Mouse (Mus musculus) embryonic fibroblast, embryonic 13.5 days (primary cell): ENCODE data around the gene H2-Ab1. TPM values are rescaled to one million over a fixed set of nuclear protein-coding genes. Genes with fewer than 3 reads are reported as not detected.

ENCODE experiments used
- H3K27ac ChIP-seq: 2 replicates; pipeline ENCODE4 v1.5.1; 2012; ENCODE audit warnings: low read length, control low read depth, inconsistent platforms; ENCODE audit not compliant: insufficient read depth
- H3K4me1 ChIP-seq: 2 replicates; pipeline ENCODE4 v1.6.1; 2011; ENCODE audit warnings: low read length; ENCODE audit not compliant: control insufficient read depth, insufficient read depth
- H3K4me3 ChIP-seq: 2 replicates; pipeline ENCODE4 v1.5.1; 2011; ENCODE audit warnings: mild to moderate bottlenecking, control low read depth, low read length; ENCODE audit not compliant: insufficient read depth
- CTCF ChIP-seq: IDR thresholded peaks from 2 replicates; pipeline ENCODE4 v1.5.1; 2011; ENCODE audit warnings: mild to moderate bottlenecking, control low read depth, low read length, moderate library complexity, borderline replicate concordance; ENCODE audit not compliant: insufficient read depth
- POLR2A ChIP-seq: IDR thresholded peaks from 2 replicates; pipeline ENCODE4 v1.6.1; 2011; ENCODE audit warnings: low read depth, mild to moderate bottlenecking, control low read depth, low read length, moderate library complexity
- polyA plus RNA-seq: library from polyadenylated mRNA; stranded (reverse); fragments of >200 nt; gene quantifications from 2 replicates; pipeline ENCODE4 v1.2.4, GENCODE M21; 2011; ENCODE audit warnings: low read depth; ENCODE audit not compliant: missing spikeins, insufficient read length

Gene H2-Ab1
- polyA plus RNA-seq, 1 experiment: not detected

GRCm38 (mm10) chr17:34238706-34239105, 18.8 kb upstream of the H2-Ab1 start, which contains the start of gene H2-Ob:
Gene H2-Ob, plus strand, starts transcription at chr17:34238903.
- H3K4me1 ChIP-seq: no peaks in the 10 kb centered on the region
- H3K4me3 ChIP-seq: no peak within 1 kb of the TSS
- TF ChIP-seq CTCF (no peak), POLR2A (no peak)
- H3K27ac ChIP-seq: no peak within 1 kb of the TSS

- H3K4me3 ChIP-seq: no peak overlapping the region
- no peaks in the 10 kb centered on the region for H3K4me1 ChIP-seq
- H3K27ac ChIP-seq: no peak overlapping the region
- TF ChIP-seq CTCF (no peak), POLR2A (no peak)
Measured at GRCm38 (mm10) chr17:34239601-34240041, 17.9 kb upstream of the H2-Ab1 start.

- no peak overlapping the region for H3K27ac ChIP-seq
- no peaks in the 10 kb centered on the region for H3K4me1 ChIP-seq
- TF ChIP-seq CTCF (no peak), POLR2A (no peak)
- H3K4me3 ChIP-seq: no peak overlapping the region
Measured at GRCm38 (mm10) chr17:34240366-34240765, 17.1 kb upstream of the H2-Ab1 start.

- H3K4me3 ChIP-seq: no peak overlapping the region
- H3K4me1 ChIP-seq: no peaks in the 10 kb centered on the region
- H3K27ac ChIP-seq: no peak overlapping the region
- no peak for TF ChIP-seq POLR2A
- TF ChIP-seq CTCF: no peak
Measured at GRCm38 (mm10) chr17:34240916-34241315, 16.6 kb upstream of the H2-Ab1 start.

GRCm38 (mm10) chr17:34244656-34245055, 12.8 kb upstream of the H2-Ab1 start:
- H3K4me1 ChIP-seq: no peaks in the 10 kb centered on the region
- H3K4me3 ChIP-seq: no peak overlapping the region
- no peak overlapping the region for H3K27ac ChIP-seq
- TF ChIP-seq POLR2A (no peak), CTCF (no peak)

- TF ChIP-seq CTCF (no peak), POLR2A (no peak)
- H3K27ac ChIP-seq: no peak overlapping the region
- no peak overlapping the region for H3K4me3 ChIP-seq
- H3K4me1 ChIP-seq: no peaks in the 10 kb centered on the region
Measured at GRCm38 (mm10) chr17:34247047-34247446, 10.4 kb upstream of the H2-Ab1 start.

- no peak overlapping the region for H3K4me3 ChIP-seq
- TF ChIP-seq CTCF: no peak
- no peak for TF ChIP-seq POLR2A
- no peaks in the 10 kb centered on the region for H3K4me1 ChIP-seq
- H3K27ac ChIP-seq: no peak overlapping the region
Measured at GRCm38 (mm10) chr17:34248764-34249163, 8.7 kb upstream of the H2-Ab1 start.

GRCm38 (mm10) chr17:34249361-34249760, 8.1 kb upstream of the H2-Ab1 start:
- TF ChIP-seq CTCF (no peak), POLR2A (no peak)
- Histone ChIP-seq H3K4me1 (no peaks in the 10 kb centered on the region), H3K27ac (no peak overlapping the region), H3K4me3 (no peak overlapping the region)

- H3K4me1 ChIP-seq: no peaks in the 10 kb centered on the region
- H3K4me3 ChIP-seq: no peak overlapping the region
- H3K27ac ChIP-seq: no peak overlapping the region
- TF ChIP-seq CTCF (0 out of 2 replicates have a peak, but pooled peaks have one; percentile 9), POLR2A (no peak)
Measured at GRCm38 (mm10) chr17:34249878-34250277, 7.6 kb upstream of the H2-Ab1 start.

GRCm38 (mm10) chr17:34251666-34252065, 5.8 kb upstream of the H2-Ab1 start:
- TF ChIP-seq POLR2A (no peak), CTCF (peak; percentile 36; the same call in 1 of the 2 replicates)
- no peak overlapping the region for H3K27ac ChIP-seq
- H3K4me1 ChIP-seq: no peaks in the 10 kb centered on the region
- H3K4me3 ChIP-seq: no peak overlapping the region

- Histone ChIP-seq H3K27ac (no peak overlapping the region), H3K4me1 (no peaks in the 10 kb centered on the region), H3K4me3 (no peak overlapping the region)
- TF ChIP-seq CTCF (no peak), POLR2A (no peak)
Measured at GRCm38 (mm10) chr17:34256501-34256900, 988 bp upstream of the H2-Ab1 start.
